Mouse (Mus musculus) layer of hippocampus, adult 11-12 months (tissue): ENCODE data around the gene Gm7247.
"Not testable (repeated sequence)": the region's sequence is repeated elsewhere in the genome, so short reads cannot be mapped to it uniquely, and the experiment has no call there.

Experiments
- DNase-seq: peaks from one replicate; pipeline ENCODE4 v3.0.0; 2022; ENCODE audit warnings: low spot score

The Gm7247 gene

DNA sequence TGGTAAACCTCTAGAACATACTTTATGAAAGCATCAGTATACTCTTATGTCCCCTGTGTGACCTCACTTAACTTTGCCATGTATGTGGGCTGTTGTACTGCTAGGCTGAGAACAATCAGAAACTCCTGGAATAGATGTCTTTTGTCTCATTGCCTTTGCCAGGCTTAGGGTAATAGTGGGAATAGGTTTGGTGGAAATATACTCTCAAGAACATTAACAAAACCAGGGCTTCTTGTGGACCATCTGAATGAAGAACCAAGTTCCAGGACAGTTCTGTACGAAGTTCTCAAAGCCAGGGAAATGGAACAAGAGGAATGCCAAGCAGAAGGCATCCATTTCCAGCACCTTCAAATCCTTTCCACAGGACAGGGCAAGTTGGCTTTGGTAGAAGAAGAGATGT lies at the start of gene Gm7247:
Gm7247 (plus strand) TSS at position 301 of the 400 bp plus-strand sequence.
- DNase-seq: no peak

DNA sequence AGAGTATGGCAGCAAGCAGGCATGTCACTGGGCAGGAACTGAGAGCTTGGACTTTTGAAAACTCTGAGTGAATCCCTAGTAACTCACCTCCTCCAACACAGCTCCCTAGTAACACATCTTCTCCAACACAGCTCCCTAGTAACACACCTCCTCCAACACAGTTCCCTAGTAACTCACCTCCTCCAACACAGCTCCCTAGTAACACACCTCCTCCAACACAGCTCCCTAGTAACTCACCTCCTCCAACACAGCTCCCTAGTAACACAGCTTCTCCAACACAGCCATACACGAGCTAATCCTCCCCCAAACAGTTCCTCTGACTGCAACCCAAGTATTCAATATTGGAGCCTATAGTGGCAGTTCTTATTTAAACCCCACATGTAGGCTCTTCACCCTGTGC lies 37.6 kb upstream of the Gm7247 start:
- no peak for DNase-seq

DNA sequence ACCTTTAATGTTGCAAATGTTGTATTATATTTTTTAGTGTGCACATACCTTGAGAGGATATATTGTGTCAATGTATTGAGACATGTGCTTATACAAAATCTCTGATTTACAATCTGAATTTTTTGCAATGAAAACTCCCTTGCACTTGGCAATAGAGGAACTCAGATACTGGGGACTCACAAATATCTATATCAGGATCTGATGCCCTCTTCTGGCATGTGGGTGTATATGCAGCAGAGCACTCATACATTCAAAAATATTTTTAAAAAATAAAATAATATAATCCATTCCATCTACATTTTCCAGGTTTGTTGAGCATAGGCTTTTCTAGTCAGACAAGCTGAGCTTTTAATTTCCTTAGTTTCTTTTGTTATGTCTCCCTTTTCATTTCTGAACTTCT lies 15.5 kb upstream of the Gm7247 start:
- DNase-seq: no peak

DNA sequence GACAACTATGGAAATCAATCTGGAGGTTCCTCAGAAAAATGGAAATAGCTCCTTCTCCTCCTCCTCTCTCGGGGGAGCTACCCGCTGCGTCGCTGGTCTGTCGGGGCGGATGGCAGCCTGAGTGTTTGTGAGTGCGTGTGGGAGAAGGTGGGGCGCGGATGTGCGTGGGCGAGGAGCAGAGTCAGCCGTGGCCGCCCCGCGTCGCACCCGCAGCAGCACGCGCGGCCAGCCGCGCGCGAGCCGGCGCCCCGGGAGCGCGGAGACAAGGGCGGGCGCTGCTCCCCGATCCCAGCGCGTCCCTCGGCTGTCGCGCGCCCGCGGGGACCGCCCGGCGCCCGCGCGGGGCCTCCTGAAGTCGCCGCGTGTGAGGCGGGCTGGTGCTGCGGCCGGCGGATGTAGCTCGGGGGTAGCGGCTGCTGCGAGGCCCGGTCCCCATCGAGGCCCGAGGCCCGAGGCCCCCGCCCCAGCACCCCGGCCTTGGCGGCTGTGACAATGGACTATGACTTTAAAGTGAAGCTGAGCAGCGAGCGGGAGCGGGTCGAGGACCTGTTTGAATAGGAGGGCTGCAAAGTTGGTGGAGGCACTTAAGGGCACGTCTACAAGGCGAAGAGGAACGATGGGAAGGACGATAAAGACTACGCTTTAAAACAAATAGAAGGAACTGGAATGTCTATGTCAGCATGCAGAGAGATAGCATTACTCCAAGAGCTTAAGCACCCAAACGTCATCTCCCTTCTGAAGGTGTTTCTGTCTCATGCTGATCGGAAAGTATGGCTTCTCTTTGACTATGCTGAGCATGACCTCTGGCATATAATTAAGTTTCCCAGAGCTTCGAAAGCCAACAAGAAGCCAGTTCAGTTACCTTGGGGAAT lies 3.2 kb upstream of the Gm7247 start:
- DNase-seq: peak; percentile 42

DNA sequence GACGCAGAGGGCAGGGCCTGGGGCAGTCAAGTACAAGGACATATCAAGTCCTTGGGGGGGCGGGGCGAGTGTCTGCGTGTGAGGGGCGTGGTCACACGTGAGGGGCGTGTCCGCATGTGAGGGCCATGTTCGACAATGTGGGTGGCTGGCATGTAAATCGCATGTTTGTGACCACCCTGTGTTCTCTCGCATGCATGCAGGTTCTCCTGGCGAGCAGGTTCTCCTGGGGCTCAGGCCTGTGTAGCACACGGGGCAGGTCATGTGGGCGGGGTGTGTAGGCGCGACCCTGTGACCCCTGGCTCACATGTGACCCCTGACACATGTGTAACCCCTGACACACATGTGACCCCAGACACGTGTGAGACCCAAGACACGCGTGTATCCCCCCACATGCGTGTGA lies 21.2 kb downstream of the Gm7247 start:
- DNase-seq: no peak

DNA sequence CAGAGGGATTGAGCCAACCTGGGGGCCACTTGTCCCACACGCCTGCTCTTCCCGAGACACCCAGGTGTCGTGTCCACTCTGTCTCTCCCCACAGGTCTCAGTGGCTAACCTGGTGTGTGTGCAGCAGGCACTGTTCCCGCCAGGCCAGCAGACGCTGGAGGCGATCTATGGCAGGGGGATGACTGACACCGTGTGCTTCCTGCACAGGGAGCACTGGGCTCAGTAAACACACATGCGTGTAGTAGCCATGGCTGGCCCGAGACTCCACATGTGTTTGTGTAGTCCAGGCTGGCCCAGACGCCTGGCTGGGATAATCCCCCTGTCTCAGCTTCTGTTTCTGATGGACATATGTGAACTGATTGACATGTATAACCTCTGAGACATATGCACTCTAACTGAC lies 22.8 kb downstream of the Gm7247 start:
- DNase-seq: no peak

DNA sequence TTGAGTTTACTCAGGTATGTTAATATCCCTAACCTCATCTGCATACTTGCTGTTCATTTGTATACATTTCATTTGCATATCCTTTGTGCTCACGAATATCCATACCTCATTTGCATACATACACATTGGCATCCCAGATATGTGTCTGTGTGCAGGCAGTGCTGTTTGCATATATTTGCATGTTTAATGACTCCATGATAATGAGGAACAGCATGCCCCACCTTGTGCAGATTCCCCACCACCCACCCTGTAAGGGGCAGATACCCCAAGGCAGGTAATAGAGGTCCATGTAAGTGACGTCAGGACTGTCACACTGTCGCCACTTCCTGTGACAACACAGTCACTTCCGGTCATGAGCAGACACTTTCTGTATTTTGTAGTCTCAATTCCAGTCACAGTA lies 24.2 kb downstream of the Gm7247 start:
- no peak for DNase-seq

DNA sequence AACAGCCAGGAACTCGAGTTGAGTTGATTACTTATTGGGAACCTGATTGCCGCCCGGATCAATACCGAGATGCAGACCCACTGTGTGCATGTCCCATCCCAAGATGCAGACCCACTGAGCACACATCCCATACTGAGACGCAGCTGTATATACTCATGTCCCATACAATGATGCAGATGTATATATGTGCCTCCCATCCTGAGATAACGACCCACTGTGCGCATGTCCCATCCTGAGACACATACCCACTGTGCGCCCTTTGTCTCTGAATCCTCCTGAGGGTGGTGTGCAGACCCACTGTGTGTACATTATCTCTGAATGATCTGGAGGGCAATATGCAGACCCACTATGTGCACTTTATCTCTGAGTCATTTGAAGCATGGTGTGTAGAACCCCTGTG lies 26.2 kb downstream of the Gm7247 start:
- DNase-seq: no peak

DNA sequence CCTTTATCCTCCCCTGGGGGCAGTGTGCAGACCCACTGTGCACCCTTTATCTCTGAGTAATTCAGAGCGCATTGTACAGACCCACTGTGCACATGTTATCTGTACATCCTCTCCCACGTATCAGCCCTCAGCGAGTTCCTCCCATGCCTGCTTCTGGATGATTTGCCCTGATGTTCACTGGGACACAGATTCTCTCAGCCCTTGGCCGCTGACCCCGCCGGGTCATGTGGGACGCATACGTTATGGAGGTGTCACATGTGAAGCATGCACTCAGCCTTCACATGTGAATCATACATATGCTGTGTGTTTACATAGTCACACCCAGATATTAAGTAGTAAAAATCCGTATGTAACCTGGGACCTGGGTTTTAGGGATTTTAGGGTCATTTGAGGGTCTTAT lies 26.7 kb downstream of the Gm7247 start:
- no peak for DNase-seq

DNA sequence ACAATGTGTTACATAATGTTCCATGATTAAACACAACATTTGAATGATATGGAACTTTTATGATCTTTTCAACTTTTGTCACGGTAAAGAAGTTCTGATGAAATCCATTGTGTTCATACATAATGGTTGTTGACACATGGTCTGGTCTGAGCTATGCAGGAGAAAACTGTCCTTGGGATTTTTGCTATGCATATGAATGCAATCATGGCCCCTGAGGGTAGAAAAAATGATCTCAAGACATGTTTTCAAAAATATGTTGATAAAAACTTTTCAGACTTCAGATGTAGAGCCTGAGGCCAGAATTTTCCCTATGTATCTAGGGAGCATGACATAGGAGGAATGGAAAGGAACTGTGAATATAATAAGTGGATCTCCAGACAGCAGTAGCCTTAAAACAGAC lies 49.0 kb downstream of the Gm7247 start, which contains the start of gene Vmn2r88:
Vmn2r88 (plus strand) TSS at position 301 of the 400 bp plus-strand sequence.
- no peak for DNase-seq

DNA sequence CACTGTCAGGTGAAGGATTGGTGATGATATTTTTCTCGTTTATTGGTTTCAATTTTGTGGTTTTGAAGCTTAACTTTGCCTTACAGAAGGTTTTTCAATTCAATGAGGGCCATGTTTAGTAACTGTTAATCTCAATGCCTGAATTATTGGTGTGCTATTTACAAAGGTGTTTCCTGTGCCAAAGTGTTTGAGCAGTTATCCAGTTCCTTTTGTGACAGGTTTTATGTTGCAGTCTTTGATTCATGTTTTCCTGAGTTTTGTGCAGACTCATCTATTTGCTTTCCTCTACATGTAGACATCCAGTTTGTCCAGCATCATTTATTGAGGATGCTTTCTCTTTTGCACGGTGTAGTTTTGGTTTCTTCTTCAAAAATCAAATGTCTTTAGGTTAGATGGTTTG lies 62.3 kb downstream of the Gm7247 start:
- no peak for DNase-seq

DNA sequence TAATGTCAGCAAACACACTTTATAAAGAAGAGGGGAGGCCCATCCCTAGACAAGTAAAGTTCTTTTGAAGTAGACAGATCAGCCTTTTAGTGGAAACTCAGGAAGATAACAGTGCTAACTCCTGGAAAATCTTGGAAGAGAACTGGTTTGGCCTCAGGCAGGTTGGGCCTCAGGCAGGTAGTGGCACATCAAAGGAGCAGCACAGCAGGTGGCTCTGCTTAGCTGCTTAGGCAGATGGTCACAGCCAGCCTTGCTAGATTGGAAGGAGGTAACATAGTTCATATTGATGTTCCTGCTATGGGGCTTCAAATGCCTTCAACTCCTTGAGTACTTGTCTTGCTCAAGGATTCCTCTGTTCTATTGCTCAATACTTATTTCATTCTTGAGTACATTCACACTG lies 68.6 kb downstream of the Gm7247 start:
- not testable (repeated sequence) for DNase-seq

DNA sequence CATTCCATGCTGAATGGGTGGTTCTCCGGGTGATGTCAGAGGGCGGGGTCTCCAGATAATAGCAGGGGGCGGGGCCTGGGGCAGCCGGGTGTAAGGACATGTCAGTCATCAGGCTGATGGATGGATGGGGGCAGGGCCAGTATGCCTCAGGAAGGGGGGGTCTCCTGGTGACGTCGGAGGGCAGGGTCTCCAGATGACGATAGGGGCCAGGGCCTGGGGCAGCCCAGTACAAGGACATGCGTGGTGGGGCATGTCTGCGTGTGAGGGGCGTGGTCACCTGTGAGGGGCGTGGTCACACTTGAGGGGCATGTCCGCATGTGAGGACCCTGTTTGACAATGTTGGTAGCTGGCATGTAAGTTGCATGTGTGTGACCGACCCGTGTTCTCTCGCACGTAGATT lies 73.0 kb downstream of the Gm7247 start:
- DNase-seq: no peak

DNA sequence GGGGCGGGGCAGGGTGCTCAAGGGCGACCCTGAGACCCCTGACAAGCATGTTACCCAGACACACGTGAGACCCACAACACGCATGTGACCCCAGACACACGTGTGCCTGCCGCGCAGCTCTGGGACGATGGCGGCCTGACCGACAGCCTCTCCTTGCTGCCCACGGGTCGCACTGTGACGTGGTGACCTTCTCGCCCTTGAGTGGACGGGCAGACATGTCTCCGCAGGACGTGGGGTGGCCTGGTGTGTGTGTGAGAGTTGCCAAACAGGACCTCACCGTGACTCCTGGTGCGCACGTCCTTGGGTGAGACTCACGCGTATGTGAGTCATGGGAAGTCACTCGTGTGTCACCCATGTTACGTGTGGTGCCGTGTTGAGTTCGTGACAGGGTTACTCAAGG lies 73.5 kb downstream of the Gm7247 start:
- DNase-seq: no peak

DNA sequence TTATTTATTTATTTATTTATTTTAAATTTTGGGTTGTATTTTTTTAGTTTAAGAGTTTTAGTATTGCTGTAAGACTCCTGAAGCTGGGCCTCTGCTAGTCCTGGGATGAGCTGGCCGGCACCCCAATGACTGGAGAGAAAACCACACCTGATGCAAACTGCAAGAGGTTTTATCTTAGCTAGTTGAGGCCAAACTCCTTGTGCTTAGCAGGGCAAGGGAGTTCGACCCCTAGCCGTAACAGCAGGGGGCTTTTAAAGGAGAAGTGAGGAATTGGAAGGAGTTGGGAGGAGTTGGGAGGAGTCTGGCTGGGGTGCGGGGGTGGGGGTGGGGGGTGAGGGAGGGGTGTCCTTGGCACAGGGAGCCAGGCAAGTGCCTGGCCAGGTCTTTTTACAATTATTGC lies 77.4 kb downstream of the Gm7247 start:
- no peak for DNase-seq

DNA sequence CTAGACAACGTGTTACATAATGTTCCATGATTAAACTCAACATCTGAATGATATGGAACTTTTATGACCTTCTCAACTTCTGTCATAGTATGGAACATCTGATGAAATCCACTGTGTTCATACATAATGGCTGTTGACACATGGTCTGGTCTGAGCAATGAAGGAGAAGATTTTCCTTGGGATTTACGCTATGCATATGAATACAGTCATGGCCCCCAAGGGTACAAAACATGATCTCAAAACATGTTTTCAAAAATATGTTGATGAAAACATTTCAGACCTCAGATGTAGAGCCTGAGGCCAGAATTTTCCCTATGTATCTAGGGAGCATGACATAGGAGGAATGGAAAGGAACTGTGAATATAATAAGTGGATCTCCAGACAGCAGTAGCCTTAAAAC lies 90.0 kb downstream of the Gm7247 start, which contains the start of gene Vmn2r89:
Vmn2r89 (plus strand) TSS at position 301 of the 400 bp plus-strand sequence.
- not testable (repeated sequence) for DNase-seq

DNA sequence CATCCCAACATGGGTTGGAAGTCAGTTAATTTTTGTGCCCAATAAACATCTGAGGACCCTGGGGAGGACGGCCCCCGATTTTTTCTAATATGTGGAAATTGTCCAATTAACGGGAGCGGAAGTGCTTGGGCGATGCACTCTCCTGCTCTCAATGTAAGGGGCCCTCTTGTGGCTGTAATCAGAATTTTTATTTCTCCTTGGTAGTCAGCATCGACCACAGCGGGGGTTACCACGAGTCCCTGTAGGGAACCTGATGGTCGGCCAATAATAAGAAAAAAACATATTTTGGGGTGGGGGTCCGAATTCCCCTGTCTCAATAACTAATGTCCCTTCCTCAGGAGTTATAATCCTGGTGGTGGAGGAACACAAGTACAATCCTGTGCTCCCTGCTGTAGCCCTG lies 118.7 kb downstream of the Gm7247 start:
- DNase-seq: not testable (repeated sequence)

DNA sequence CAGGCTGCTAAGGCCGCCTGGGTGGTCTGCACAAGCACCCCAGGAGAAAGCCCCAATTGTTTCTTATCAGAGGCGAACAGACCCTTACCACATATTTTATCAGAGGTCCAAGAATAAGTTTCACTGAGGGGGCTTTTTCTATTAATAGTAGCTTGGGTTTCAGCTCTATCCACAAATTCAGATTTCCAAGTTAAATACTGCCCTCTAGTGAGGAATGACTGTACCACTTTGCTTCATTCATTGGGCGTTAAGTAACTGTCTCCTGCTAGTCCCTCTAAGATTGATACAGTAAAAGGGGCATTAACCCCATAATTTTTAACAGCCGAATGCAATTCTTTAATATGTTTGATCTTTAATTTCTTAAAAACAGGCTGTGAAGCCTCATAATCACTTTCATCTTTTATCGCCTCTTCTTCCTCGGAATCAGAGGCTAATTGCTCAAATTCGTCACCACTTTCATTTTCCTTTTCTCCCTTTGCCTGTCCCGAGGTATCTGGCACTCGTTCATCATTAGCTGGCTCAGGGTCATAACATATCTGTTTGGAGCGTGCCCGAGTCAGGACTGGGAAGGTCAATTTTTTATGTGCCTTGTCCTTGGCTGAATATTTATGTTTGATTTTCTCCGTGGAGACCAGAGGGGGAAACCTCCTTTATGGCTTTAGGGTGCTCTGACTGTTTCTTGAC lies 119.9 kb downstream of the Gm7247 start:
- DNase-seq: not testable (repeated sequence)

DNA sequence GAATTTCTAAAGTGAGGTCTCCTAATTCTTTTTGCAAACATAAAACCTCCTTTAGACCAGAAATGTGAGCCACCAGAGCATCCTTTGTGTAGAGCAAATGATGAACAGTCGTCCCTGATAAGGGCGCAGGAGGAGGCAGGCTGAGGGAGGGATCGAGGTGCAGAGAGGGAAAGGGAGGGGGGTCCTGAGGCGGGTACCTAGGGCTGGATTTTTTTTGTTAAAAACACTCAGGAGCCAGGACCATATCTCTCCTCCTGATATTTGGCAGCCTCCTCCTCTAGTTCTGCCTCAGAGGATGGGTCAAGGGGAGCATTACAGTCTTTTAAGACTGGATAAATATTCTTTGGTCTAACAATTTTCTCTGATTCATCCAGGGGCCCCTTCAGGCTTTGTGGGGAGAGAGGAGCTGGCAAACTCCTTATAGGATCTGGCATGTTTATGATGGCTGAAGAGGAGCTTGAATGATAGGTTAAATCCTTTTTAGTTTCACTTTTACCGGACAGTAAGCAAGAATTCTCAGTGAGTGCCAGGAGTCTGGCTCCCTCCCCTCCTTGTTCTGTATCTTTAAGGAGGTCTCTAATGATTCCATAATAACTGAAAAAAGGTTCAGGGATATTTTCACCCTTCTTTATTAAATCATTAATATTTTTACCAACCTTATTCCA lies 120.6 kb downstream of the Gm7247 start:
- no peak for DNase-seq

DNA sequence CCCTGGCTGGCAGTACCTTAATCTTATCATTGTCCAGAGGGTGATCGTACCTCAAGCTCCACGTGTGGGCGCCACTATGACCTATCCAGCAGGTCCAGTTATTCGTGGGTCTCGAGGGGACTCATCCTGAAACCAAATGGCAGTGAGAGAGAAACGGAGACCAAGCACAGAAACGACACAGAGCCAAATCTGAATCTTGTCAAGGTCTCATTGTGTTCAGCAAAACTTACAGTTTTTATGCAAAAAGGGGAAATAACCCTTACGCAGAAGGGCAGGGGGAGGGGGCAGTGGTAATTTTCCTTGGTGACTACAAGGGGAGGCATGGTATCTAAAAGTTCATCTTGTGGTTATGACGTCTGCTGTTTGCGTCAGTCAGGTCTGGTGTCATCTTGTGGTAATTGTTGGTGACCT lies 121.4 kb downstream of the Gm7247 start:
- not testable (repeated sequence) for DNase-seq

DNA sequence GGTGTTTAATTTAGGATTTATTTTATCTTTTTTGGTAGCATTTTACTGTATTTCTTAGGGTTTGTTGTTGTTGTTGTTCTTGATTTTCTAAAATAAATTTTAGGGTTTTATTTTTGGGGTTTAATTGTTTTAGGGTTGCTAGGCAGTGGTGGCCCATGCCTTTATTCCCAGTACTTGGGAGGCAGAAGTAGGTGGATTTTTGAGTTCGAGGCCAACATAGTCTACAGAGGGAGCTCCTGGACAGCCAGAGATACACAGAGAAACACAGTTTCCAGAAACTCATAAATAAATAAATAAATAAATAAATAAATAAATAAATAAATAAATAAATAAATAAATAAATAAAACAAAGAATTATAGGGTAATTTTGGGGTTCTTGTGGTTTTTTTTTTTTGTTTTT lies 122.1 kb downstream of the Gm7247 start:
- no peak for DNase-seq

DNA sequence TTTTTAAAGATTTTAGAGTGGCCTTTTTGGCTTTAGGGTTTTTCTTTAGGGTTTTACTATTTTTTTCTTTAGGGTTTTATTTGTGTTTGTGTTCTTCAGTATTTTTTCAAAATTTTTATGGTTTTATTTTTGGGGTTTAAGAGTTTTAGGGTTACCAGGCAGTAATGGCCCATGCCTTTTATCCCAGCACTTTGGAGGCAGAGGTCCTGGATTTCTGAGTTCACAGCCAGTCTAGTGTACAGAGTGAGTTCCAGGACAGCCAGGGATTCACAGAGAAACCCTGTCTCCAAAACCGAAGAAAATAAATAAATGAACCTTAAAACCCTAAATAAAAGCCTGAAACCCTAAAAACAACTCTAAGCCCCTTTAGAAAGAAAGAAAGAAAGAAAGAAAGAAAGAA lies 124.6 kb downstream of the Gm7247 start:
- no peak for DNase-seq

DNA sequence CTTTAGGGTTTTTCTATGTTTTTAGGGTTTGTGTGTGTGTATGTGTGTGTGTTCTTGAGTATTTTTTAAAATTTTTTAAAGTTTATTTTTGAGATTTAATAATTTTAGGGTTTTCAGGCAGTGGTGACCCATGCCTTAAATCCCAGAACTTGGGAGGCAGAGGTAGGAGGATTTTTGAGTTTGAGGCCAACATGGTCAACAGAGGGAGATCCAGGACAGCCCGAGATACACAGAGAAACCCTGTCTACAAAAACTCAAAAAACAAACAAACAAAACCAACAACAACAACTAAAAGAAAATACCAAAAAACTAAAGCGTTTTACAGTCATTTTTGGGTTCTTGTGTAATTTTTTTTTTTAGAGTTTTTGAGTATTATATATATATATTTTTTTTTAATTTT lies 134.2 kb downstream of the Gm7247 start:
- no peak for DNase-seq
